Mouse (Mus musculus): ENCODE results near the gene Dnajc21. TPM values are rescaled to one million over a fixed set of nuclear protein-coding genes. Genes with fewer than 3 reads are reported as not detected.

Gene Dnajc21
- polyA plus RNA-seq, 1 experiment from 2014 or later, result 16.3 TPM

DNA sequence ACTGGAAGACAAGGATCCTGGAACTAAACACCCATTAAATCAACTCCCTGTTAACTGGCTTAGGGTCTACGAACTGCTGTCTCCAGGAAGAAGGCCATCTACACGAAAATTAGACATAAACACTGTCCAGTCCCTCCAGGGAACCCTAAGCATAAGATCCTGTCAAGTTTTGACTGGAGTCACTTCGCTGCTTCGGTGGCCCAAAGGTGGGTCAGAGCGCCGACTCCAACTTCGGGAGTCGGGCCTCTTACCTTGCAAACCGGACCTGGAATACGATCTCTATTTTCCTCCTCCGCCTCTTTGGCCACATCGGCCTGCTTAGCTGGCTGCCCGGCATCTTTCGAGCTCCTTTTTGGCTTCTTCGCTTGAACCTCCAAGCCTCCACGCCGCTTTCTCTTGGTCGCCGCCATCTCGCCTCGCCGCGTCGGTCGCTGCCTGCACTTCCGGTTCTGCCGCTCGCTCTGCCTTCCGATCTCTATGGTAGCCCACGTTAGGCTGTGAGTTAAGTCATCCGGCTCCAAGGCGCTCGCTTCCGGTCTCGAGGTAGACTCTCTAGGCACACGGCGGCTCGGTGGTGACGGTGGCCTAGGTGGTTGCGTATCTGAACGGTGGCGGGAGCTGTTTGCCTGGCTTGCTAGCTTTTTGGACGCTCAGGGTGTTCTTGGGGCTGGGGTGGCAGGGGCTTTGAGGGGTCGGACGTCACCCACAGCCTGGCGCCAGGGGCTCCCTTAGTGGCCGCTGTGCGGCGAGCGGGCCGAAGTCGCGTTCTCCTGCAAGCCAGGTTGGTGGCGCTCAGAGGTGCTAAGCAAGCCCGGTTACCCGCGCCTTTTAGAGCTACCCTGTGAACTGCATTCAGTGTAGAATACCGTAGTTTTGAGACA is 15.4 kb upstream of the Dnajc21 start, which contains the start of the genes Brix1 and Rad1:
TSS of gene Brix1 (minus strand) at position 464 of the 881 bp plus-strand sequence.
TSS of gene Rad1 (plus strand) at position 535 of the 881 bp plus-strand sequence.
- Histone ChIP-seq H3K27ac (replicated peaks) (peak within 1 kb of the TSS; percentile 60; the same call in 1 of the 2 replicates), H3K36me3 (peaks cover 30% of the 10 kb centered on the region), H3K9ac (replicated peaks) (peak within 1 kb of the TSS; percentile 83), H3K4me1 (peaks cover 18% of the 10 kb centered on the region), H3K9me3 (no peaks in the 10 kb centered on the region), H3K4me2 (replicated peaks) (peak within 1 kb of the TSS; percentile 80), H3K27me3 (no peaks in the 10 kb centered on the region), H3K4me3 (peak within 1 kb of the TSS; percentile 86)
- ATAC-seq (ENCODE audit: low FRiP score, low read depth), result peak; percentile 100
- WGBS, result under 1% methylated on average over 58 of the region's 58 CpGs

DNA sequence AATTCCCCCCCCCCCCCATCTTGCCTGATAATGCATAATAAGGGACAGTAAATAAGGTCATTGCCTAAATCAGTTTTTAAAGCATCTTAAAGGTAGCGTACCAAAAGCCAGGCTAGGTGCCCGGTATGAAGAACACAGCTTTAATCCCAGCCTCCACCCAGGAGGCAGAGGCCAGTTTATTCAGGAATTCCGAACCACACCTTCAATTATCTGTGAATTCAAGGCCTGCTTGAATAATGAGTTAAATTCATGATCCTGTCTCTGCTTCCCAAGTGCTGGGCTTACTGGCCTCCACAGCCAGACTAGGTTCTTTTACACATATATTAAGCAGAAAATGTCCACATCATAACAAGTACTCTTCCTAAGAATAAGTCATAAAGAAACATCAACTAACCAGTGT is 625 bp upstream of the Dnajc21 start:
- H3K9me3 ChIP-seq, result no peaks in the 10 kb centered on the region
- H3K4me1 ChIP-seq, result peaks cover 19% of the 10 kb centered on the region
- no peak overlapping the region for H3K27ac ChIP-seq (replicated peaks)
- peak; percentile 21; the same call in 1 of the 2 replicates for ATAC-seq (ENCODE audit: low FRiP score, low read depth)
- peak overlapping the region; percentile 89 for H3K4me3 ChIP-seq
- no peaks in the 10 kb centered on the region for H3K27me3 ChIP-seq
- peak overlapping the region; percentile 63 for H3K4me2 ChIP-seq (replicated peaks)
- peak overlapping the region; percentile 52 for H3K9ac ChIP-seq (replicated peaks)
- 15% methylated on average over 3 of the region's 3 CpGs for WGBS
- H3K36me3 ChIP-seq, result peaks cover 10% of the 10 kb centered on the region

GRCm38 (mm10) chr15:10469641-10470150 is 620 bp downstream of the Dnajc21 start:
- ATAC-seq (ENCODE audit: low FRiP score, low read depth), result peak; percentile 31
- peak overlapping the region; percentile 63 for H3K4me2 ChIP-seq (replicated peaks)
- H3K27ac ChIP-seq (replicated peaks), result peak overlapping the region; percentile 85
- no peaks in the 10 kb centered on the region for H3K36me3 ChIP-seq
- H3K4me1 ChIP-seq, result peaks cover 19% of the 10 kb centered on the region
- H3K9ac ChIP-seq (replicated peaks), result peak overlapping the region; percentile 84
- H3K4me3 ChIP-seq, result peak overlapping the region; percentile 89
- H3K9me3 ChIP-seq, result no peaks in the 10 kb centered on the region
- H3K27me3 ChIP-seq, result no peaks in the 10 kb centered on the region
- WGBS, result under 1% methylated on average over 40 of the region's 40 CpGs

DNA sequence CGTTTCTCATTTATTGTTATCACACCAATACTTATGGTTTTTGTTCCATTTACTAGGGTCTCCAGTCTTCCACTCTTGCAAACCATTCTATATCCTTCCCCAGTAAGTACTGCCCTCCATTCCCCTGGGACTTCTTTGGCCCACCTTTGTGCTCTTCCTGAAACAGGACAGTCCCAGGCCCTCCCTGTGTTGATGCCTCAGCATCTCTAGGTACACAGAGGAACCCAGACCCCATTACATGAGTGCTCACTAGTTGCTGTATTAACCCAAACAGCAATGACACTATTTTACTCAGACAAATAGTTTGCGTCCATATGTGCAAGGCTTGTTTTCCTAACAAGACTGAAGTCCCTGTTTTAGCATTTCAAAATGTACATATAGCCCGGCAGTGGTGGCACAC is 1.6 kb downstream of the Dnajc21 start:
- Histone ChIP-seq H3K4me2 (replicated peaks) (peak overlapping the region; percentile 63; the same call in 1 of the 2 replicates), H3K9ac (replicated peaks) (no peak overlapping the region), H3K4me1 (peaks cover 19% of the 10 kb centered on the region), H3K4me3 (no peak overlapping the region), H3K27ac (replicated peaks) (no peak overlapping the region), H3K9me3 (no peaks in the 10 kb centered on the region), H3K36me3 (no peaks in the 10 kb centered on the region), H3K27me3 (no peaks in the 10 kb centered on the region)
- no peak for ATAC-seq (ENCODE audit: low FRiP score, low read depth)
- 86% methylated on average over 3 of the region's 3 CpGs for WGBS

- H3K36me3 ChIP-seq, result peaks cover 23% of the 10 kb centered on the region
- H3K4me3 ChIP-seq, result no peak overlapping the region
- H3K4me1 ChIP-seq, result peaks cover 15% of the 10 kb centered on the region
- ATAC-seq (ENCODE audit: low FRiP score, low read depth), result no peak
- WGBS, result 96% methylated on average over 3 of the region's 3 CpGs
- H3K4me2 ChIP-seq (replicated peaks), result no peak overlapping the region
- no peaks in the 10 kb centered on the region for H3K9me3 ChIP-seq
- H3K9ac ChIP-seq (replicated peaks), result no peak overlapping the region
- H3K27ac ChIP-seq (replicated peaks), result no peak overlapping the region
- H3K27me3 ChIP-seq, result no peaks in the 10 kb centered on the region
These were observed 5.6 kb downstream of the Dnajc21 start for GRCm38 (mm10) chr15:10464678-10465077.

GRCm38 (mm10) chr15:10463555-10463954 is 6.8 kb downstream of the Dnajc21 start:
- Histone ChIP-seq H3K4me1 (peaks cover 6% of the 10 kb centered on the region), H3K9me3 (no peaks in the 10 kb centered on the region), H3K36me3 (peaks cover 32% of the 10 kb centered on the region), H3K27ac (replicated peaks) (no peak overlapping the region), H3K4me2 (replicated peaks) (no peak overlapping the region), H3K9ac (replicated peaks) (no peak overlapping the region), H3K4me3 (no peak overlapping the region), H3K27me3 (no peaks in the 10 kb centered on the region)
- WGBS, result 89% methylated on average over 5 of the region's 5 CpGs
- ATAC-seq (ENCODE audit: low FRiP score, low read depth), result no peak

DNA sequence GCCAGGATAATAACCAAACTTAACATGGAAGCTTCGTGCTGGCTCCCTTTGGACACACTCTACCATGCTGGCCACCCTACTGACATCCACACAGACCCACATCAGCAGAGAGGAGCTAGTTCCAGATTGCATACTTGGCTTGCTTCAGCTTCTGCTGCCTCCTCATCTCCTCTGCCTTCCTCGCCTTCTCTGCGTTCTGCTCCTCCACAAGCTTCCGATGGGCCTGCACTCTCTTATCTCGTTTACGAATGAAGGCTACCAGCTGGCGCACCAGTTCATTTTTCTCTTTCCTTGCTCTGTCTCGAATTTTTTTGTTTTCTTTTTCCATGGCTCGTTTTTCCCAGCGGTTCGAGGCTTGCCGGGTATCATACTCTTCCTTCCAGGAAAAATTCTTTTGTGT is 9.3 kb downstream of the Dnajc21 start:
- no peak overlapping the region for H3K27ac ChIP-seq (replicated peaks)
- no peak overlapping the region for H3K9ac ChIP-seq (replicated peaks)
- no peaks in the 10 kb centered on the region for H3K9me3 ChIP-seq
- H3K27me3 ChIP-seq, result no peaks in the 10 kb centered on the region
- ATAC-seq (ENCODE audit: low FRiP score, low read depth), result no peak
- H3K4me2 ChIP-seq (replicated peaks), result no peak overlapping the region
- WGBS, result 94% methylated on average over 12 of the region's 12 CpGs
- no peaks in the 10 kb centered on the region for H3K4me1 ChIP-seq
- no peak overlapping the region for H3K4me3 ChIP-seq
- H3K36me3 ChIP-seq, result peaks cover 49% of the 10 kb centered on the region

DNA sequence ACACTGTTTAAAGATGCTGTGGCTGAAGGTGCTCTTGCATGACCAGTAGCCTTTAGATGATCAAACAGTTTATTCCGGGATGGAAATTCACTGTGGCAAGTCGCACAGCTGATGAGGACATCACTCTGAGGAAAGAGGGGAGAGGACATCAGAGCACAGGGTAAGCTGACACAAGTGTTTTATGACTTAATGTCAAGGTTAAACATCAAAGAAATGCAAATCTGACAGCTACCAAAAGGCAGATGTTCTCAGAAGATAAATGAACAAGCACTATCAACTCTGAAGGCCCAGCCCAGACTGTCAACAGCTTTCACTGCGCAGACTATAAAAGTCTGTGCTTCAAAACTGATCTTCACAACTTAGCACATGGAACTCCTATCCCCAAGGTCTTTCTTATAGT is 23.2 kb downstream of the Dnajc21 start:
- peaks cover 44% of the 10 kb centered on the region for H3K36me3 ChIP-seq
- H3K4me1 ChIP-seq, result no peaks in the 10 kb centered on the region
- H3K9me3 ChIP-seq, result no peaks in the 10 kb centered on the region
- no peak for ATAC-seq (ENCODE audit: low FRiP score, low read depth)
- H3K27me3 ChIP-seq, result no peaks in the 10 kb centered on the region
- WGBS, result 81% methylated on average over 3 of the region's 3 CpGs
- no peak overlapping the region for H3K27ac ChIP-seq (replicated peaks)
- H3K4me2 ChIP-seq (replicated peaks), result no peak overlapping the region
- H3K4me3 ChIP-seq, result no peak overlapping the region
- H3K9ac ChIP-seq (replicated peaks), result no peak overlapping the region

DNA sequence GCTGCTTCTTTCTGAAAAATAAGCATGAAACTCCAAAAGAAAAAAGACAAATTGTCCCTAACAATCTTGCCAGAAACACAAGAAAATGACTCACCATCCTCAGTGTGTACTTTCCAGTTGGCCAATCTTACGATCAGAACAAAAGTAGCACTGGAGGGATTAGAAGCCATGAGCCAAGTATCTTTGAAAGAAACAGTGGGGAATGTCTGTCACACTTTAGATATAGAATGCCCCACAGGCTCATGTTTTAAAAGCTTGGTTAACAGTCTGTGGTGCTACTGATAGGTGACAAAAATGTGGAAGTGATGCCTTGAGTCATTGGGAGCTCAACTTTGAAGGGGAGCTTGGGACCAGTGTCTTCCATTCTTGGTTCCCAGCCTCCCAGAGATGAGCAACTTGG is 28.0 kb downstream of the Dnajc21 start:
- Histone ChIP-seq H3K4me1 (no peaks in the 10 kb centered on the region), H3K27me3 (no peaks in the 10 kb centered on the region), H3K36me3 (peaks cover 27% of the 10 kb centered on the region), H3K27ac (replicated peaks) (no peak overlapping the region), H3K4me3 (no peak overlapping the region), H3K9ac (replicated peaks) (no peak overlapping the region), H3K9me3 (no peaks in the 10 kb centered on the region), H3K4me2 (replicated peaks) (no peak overlapping the region)
- 72% methylated on average over 1 of the region's 1 CpGs for WGBS
- no peak for ATAC-seq (ENCODE audit: low FRiP score, low read depth)

DNA sequence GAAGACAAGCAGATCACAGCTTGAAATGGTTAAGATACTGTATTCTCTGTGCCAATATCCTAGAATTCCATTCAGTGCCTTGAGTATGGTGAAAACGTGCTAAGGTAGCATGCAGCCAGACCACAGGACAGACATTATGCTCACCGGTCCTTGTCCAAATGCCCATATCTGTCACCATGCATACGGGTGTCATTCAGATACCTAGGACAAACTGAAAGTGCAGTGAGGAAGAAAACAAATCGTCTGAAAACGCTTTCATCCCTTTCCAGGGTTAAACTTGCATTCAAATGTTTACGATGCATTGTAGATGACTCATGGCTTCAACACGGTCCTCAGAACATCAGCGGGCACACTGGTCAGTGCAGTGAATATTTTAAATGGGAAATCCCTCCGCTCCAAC is 28.8 kb downstream of the Dnajc21 start:
- no peak overlapping the region for H3K9ac ChIP-seq (replicated peaks)
- 92% methylated on average over 9 of the region's 9 CpGs for WGBS
- no peak overlapping the region for H3K4me3 ChIP-seq
- 0 out of 2 replicates have a peak, but pooled peaks cover under 1% of the 10 kb centered on the region for H3K9me3 ChIP-seq
- H3K36me3 ChIP-seq, result peaks cover 23% of the 10 kb centered on the region
- no peak for ATAC-seq (ENCODE audit: low FRiP score, low read depth)
- no peaks in the 10 kb centered on the region for H3K27me3 ChIP-seq
- no peak overlapping the region for H3K4me2 ChIP-seq (replicated peaks)
- H3K27ac ChIP-seq (replicated peaks), result no peak overlapping the region
- H3K4me1 ChIP-seq, result no peaks in the 10 kb centered on the region

DNA sequence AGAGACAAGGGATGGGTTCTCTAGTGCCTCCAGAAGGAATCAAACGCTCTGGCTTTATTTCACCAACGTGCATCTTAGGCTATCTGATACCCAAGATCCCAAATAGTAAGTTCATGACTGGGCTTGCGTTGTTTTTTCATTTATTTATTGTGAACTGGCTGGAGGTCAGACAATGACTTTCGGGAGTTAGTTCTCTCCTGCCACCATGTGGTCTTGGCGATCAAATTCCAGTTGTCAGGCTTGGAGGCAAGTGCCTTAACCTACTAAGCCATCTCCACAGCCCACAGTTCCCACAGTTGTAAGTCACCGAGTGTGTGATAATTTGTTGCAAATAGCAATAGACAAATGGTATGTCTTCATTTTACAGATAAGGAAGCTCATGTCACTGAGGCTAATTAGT is 30.4 kb downstream of the Dnajc21 start:
- H3K36me3 ChIP-seq, result peaks cover 16% of the 10 kb centered on the region
- H3K27ac ChIP-seq (replicated peaks), result no peak overlapping the region
- no peaks in the 10 kb centered on the region for H3K4me1 ChIP-seq
- 0 out of 2 replicates have a peak, but pooled peaks cover 3% of the 10 kb centered on the region for H3K9me3 ChIP-seq
- 78% methylated on average over 6 of the region's 6 CpGs for WGBS
- H3K4me2 ChIP-seq (replicated peaks), result no peak overlapping the region
- no peak for ATAC-seq (ENCODE audit: low FRiP score, low read depth)
- H3K4me3 ChIP-seq, result no peak overlapping the region
- no peak overlapping the region for H3K9ac ChIP-seq (replicated peaks)
- H3K27me3 ChIP-seq, result no peaks in the 10 kb centered on the region

DNA sequence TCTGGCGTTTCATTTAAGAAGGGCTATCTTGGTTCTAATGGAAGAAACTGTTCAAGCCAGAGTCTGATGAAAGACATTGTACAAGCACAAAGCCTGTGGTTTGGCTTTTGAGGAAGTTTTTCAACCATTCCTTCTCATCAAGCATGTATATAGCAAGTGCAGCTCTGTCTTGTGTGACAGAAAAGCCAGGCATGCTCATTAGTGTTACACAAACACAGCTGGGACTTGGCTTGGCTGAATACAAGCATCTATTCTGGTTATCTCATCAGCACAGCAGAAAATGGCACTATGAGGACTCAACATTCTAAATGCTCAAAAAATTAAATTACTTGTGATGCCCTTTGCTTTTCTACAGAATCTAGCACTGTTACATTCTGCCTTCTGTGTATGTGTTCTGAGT is 33.4 kb downstream of the Dnajc21 start:
- ATAC-seq (ENCODE audit: low FRiP score, low read depth), result no peak
- H3K4me1 ChIP-seq, result no peaks in the 10 kb centered on the region
- H3K36me3 ChIP-seq, result peaks cover 7% of the 10 kb centered on the region; the same call in 1 of the 2 replicates
- H3K4me2 ChIP-seq (replicated peaks), result no peak overlapping the region
- no peaks in the 10 kb centered on the region for H3K27me3 ChIP-seq
- H3K9me3 ChIP-seq, result 0 out of 2 replicates have a peak, but pooled peaks cover 3% of the 10 kb centered on the region
- WGBS, result 91% methylated on average over 1 of the region's 1 CpGs
- H3K27ac ChIP-seq (replicated peaks), result no peak overlapping the region
- H3K9ac ChIP-seq (replicated peaks), result no peak overlapping the region
- no peak overlapping the region for H3K4me3 ChIP-seq

Measured in midbrain, embryonic 12.5 days (tissue).